Mouse (Mus musculus) small intestine, adult 2 months (tissue): ENCODE measurements around the gene Syt8.

ENCODE experiments used
- CTCF ChIP-seq: fragments of 200-500 bp; IDR thresholded peaks from 2 replicates; pipeline ENCODE4 v1.5.1; 2012; ENCODE audit warnings: low read depth, mild to moderate bottlenecking, control low read depth, inconsistent platforms, low read length, moderate library complexity, mixed read lengths; ENCODE audit not compliant: insufficient replicate concordance, insufficient read length; ENCODE audit errors: extremely low read depth
- POLR2A ChIP-seq: fragments of 200-500 bp; IDR thresholded peaks from 2 replicates; pipeline ENCODE4 v1.6.1; 2012; ENCODE audit warnings: low read depth, mild to moderate bottlenecking, control low read depth, inconsistent platforms, low read length, moderate library complexity

- TF ChIP-seq POLR2A (no peak), CTCF (no peak)
These were observed 26.8 kb downstream of the Syt8 start for GRCm38 (mm10) chr7:142461446-142461845.
